13 mouse cellular contexts compared by ENCODE assay signal in genomic region chr11:57954510-57955184, GRCm38 (mm10). TPM values are rescaled to one million over a fixed set of nuclear protein-coding genes. Genes with fewer than 3 reads are reported as not detected.
A peak's percentile ranks its signal among the peaks of the same experiment; 100 is the strongest.
DNase-seq lines count a peak whose midpoint lies in the region; ATAC-seq and TF ChIP-seq lines count a peak whose summit lies in the region.
"Had no signal": no experiment of that assay in that cellular context is flagged by ENCODE, and none has a peak within 500 bp of the region (broad histone marks: within the 10 kb centered on the region; RNA-seq: fewer than 3 reads in every experiment).

No protein-coding gene starts in this region.

- peak overlapping the region; percentile 3; the same call in 1 of the 2 replicates for H3K4me2 ChIP-seq in heart, embryonic 11.5 days
- H3K4me2 ChIP-seq in stomach, embryonic 14.5 days (replicated peaks; ENCODE audit: low read depth, low read length) = no peak overlapping the region

- H3K9ac ChIP-seq in heart, embryonic 11.5 days (ENCODE audit: low read depth, low read length) = no peak overlapping the region; the same call in 1 of the 2 replicates
- no peak overlapping the region for H3K9ac ChIP-seq in stomach, embryonic 14.5 days (replicated peaks; ENCODE audit: low read depth, low read length)

- H3K27ac ChIP-seq in heart, embryonic 11.5 days (ENCODE audit: low read depth, low read length) = peak overlapping the region; percentile 67
- peak overlapping the region; percentile 1; the same call in 1 of the 2 replicates for H3K27ac ChIP-seq in limb, embryonic 10.5 days
- no peak overlapping the region for H3K27ac ChIP-seq in stomach, embryonic 14.5 days (ENCODE audit: low read length)
- H3K27ac ChIP-seq: macrophage had no signal

- H3K36me3 ChIP-seq in heart, embryonic 11.5 days (ENCODE audit: control insufficient read depth, insufficient read depth, low read length) = no peaks in the 10 kb centered on the region
- H3K36me3 ChIP-seq in E14TG2a.4 (ENCODE audit: insufficient read depth, low read length) = no peaks in the 10 kb centered on the region
- H3K36me3 ChIP-seq in limb, embryonic 10.5 days = no peaks in the 10 kb centered on the region
- H3K36me3 ChIP-seq in stomach, embryonic 14.5 days (ENCODE audit: control insufficient read depth, insufficient read depth, low read length) = no peaks in the 10 kb centered on the region

- H3K27me3 ChIP-seq in heart, embryonic 11.5 days (ENCODE audit: control insufficient read depth, insufficient read depth, low read length) = no peaks in the 10 kb centered on the region
- no peaks in the 10 kb centered on the region for H3K27me3 ChIP-seq in E14TG2a.4 (ENCODE audit: insufficient read depth, low read length)
- H3K27me3 ChIP-seq in limb, embryonic 10.5 days (ENCODE audit: low read depth, poor library complexity, severe bottlenecking) = no peaks in the 10 kb centered on the region
- H3K27me3 ChIP-seq in stomach, embryonic 14.5 days (ENCODE audit: control insufficient read depth, insufficient read depth, low read length) = no peaks in the 10 kb centered on the region

- H3K4me3 ChIP-seq in heart, embryonic 11.5 days (ENCODE audit: low read depth, low read length) = no peak overlapping the region
- H3K4me3 ChIP-seq in E14TG2a.4 (replicated peaks; ENCODE audit: low read length) = peak overlapping the region; percentile 35
- no peak overlapping the region for H3K4me3 ChIP-seq in limb, embryonic 10.5 days
- no peak overlapping the region for H3K4me3 ChIP-seq in stomach, embryonic 14.5 days (ENCODE audit: low read depth, low read length)
- H3K4me3 ChIP-seq: myocyte had no signal

- ATAC-seq in heart, embryonic 11.5 days (replicated peaks; ENCODE audit: insufficient number of reproducible peaks, low FRiP score, low TSS enrichment) = peak; percentile 72
- ATAC-seq in stomach, embryonic 14.5 days (ENCODE audit: insufficient number of reproducible peaks, insufficient read depth, low FRiP score, low read depth) = peak; percentile 70; the same call in 1 of the 2 replicates

- H3K4me1 ChIP-seq in heart, embryonic 11.5 days (ENCODE audit: control insufficient read depth, insufficient read depth, low read length) = peaks cover 7% of the 10 kb centered on the region
- H3K4me1 ChIP-seq in E14TG2a.4 (replicated peaks; ENCODE audit: low read depth, low read length) = peaks cover 75% of the 10 kb centered on the region
- peaks cover 4% of the 10 kb centered on the region for H3K4me1 ChIP-seq in limb, embryonic 10.5 days
- 0 out of 2 replicates have a peak, but pooled peaks cover 3% of the 10 kb centered on the region for H3K4me1 ChIP-seq in stomach, embryonic 14.5 days (ENCODE audit: control insufficient read depth, insufficient read depth, low read length)

- H3K9me3 ChIP-seq in heart, embryonic 11.5 days (replicated peaks; ENCODE audit: control insufficient read depth, low read length) = no peaks in the 10 kb centered on the region
- H3K9me3 ChIP-seq in E14TG2a.4 (ENCODE audit: low read length) = no peaks in the 10 kb centered on the region
- no peaks in the 10 kb centered on the region for H3K9me3 ChIP-seq in limb, embryonic 10.5 days (replicated peaks)
- H3K9me3 ChIP-seq in stomach, embryonic 14.5 days (ENCODE audit: control insufficient read depth, low read depth, low read length) = no peaks in the 10 kb centered on the region

- no peak for TF ChIP-seq CTCF in E14TG2a.4 (conservative IDR thresholded peaks at IDR 0.05; ENCODE audit: low read length)

- DNase-seq in heart, adult 8-10 months (ENCODE audit: low spot score) = no peak
- no peak for DNase-seq in limb, embryonic 10.5 days (ENCODE audit: low spot score)
- no peak for DNase-seq in frontal cortex, postnatal 36 days (ENCODE audit: low spot score in 2 of 2)
- DNase-seq in kidney, postnatal 14 days = no peak
- no peak for DNase-seq in layer of hippocampus, adult 9-10 months (ENCODE audit: low spot score)
- DNase-seq: embryo, embryonic 11 days; heart, postnatal 10 days; kidney, adult 8-10 months had no signal

- whole genome bisulfite sequencing in heart, embryonic 11.5 days (ENCODE audit: insufficient replicate concordance) = 55% methylated on average over 10 of the region's 10 CpGs
- WGBS in limb, embryonic 10.5 days = 76% methylated on average over 10 of the region's 10 CpGs
- WGBS in stomach, embryonic 14.5 days = 49% methylated on average over 10 of the region's 10 CpGs

RNA-seq across cellular contexts. Expression of gene Larp1, which starts 54.2 kb away (rescaled TPM):
- polyA plus RNA-seq in heart, embryonic 11.5 days (2014; fragmentation: Nextera tagmentation; extraction: Ambion mirVana) = 16.9 and 19.5 TPM in 2 replicates
- 10 to 100 TPM; 61.6 to 70.0 (median 65.1) TPM for total RNA-seq in heart, adult 8-10 months (2022)
- 20.0 and 22.6 TPM in 2 replicates for polyA plus RNA-seq in limb, embryonic 10.5 days (2016; fragmentation: Nextera tagmentation; extraction: Ambion mirVana)
- 23.9 and 24.1 TPM in 2 replicates for polyA plus RNA-seq in stomach, embryonic 14.5 days (2014; fragmentation: Nextera tagmentation; extraction: Ambion mirVana)
